In the genomic region with DNA sequence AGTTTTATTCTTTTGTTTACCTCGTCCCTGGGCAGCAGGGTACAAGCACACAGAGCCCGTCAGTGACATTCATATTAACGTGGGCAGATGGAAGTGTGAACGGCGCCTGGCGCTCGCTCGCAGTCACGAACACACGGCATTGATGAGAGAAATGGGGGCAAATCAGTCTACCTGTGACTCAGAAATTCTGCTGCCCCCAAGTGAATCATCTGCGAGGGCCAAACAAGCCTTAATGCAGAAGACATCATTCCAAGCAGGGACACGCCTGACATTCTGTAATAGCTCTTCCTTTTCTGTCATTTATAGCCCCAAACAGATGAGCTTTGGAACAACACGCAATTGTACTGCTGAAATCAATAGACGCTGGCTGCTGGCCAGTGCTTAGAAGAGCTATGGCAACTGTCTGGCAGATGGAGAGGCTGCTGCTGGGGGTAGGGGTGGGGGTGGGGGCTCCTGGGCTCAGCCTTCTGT, we compare ENCODE assay signal across 10 mouse cellular contexts. TPM values are rescaled to one million over a fixed set of nuclear protein-coding genes. Genes with fewer than 3 reads are reported as not detected.
DNase-seq lines count a peak whose midpoint lies in the region; ATAC-seq and TF ChIP-seq lines count a peak whose summit lies in the region.
"Had no signal": no experiment of that assay in that cellular context is flagged by ENCODE, and none has a peak within 500 bp of the region (broad histone marks: within the 10 kb centered on the region; RNA-seq: fewer than 3 reads in every experiment).

No protein-coding gene starts in this region.

- H3K36me3 ChIP-seq in forebrain, postnatal 0 days (ENCODE audit: insufficient read depth), result no peaks in the 10 kb centered on the region
- H3K36me3 ChIP-seq in neural tube, embryonic 15.5 days, result no peaks in the 10 kb centered on the region
- H3K36me3 ChIP-seq: limb, embryonic 13.5 days had no signal

- H3K4me1 ChIP-seq in cerebellum, adult 2 months (ENCODE audit: control insufficient read depth, insufficient read depth, low read length), result no peaks in the 10 kb centered on the region
- H3K4me1 ChIP-seq in forebrain, postnatal 0 days (ENCODE audit: insufficient read depth), result peaks cover 14% of the 10 kb centered on the region
- peaks cover 22% of the 10 kb centered on the region for H3K4me1 ChIP-seq in neural tube, embryonic 15.5 days

- H3K27me3 ChIP-seq in cerebellum, adult 2 months (ENCODE audit: control insufficient read depth, insufficient read depth, low read length), result no peaks in the 10 kb centered on the region
- H3K27me3 ChIP-seq in forebrain, postnatal 0 days (ENCODE audit: insufficient read depth, low read length), result no peaks in the 10 kb centered on the region
- no peaks in the 10 kb centered on the region for H3K27me3 ChIP-seq in neural tube, embryonic 15.5 days (replicated peaks)

- H3K4me3 ChIP-seq in cerebellum, adult 2 months (replicated peaks; ENCODE audit: insufficient read depth, low read depth, low read length), result no peak overlapping the region
- no peak overlapping the region for H3K4me3 ChIP-seq in forebrain, postnatal 0 days (ENCODE audit: low read depth, low read length)
- no peak overlapping the region for H3K4me3 ChIP-seq in neural tube, embryonic 15.5 days (replicated peaks)
- H3K4me3 ChIP-seq: limb, embryonic 13.5 days had no signal

- no peak for TF ChIP-seq POLR2A in cerebellum, adult 2 months (IDR thresholded peaks at IDR 0.05; ENCODE audit: borderline replicate concordance, insufficient read depth, low read length)

- no peaks in the 10 kb centered on the region for H3K9me3 ChIP-seq in forebrain, postnatal 0 days (ENCODE audit: low read length)
- H3K9me3 ChIP-seq in neural tube, embryonic 15.5 days (replicated peaks), result no peaks in the 10 kb centered on the region
- H3K9me3 ChIP-seq: limb, embryonic 13.5 days had no signal

- no peak overlapping the region for H3K27ac ChIP-seq in cerebellum, adult 2 months (ENCODE audit: insufficient read depth, low read length)
- peak overlapping the region; percentile 67 for H3K27ac ChIP-seq in forebrain, postnatal 0 days (ENCODE audit: low read depth, low read length)
- H3K27ac ChIP-seq in neural tube, embryonic 15.5 days (replicated peaks), result peak overlapping the region; percentile 63
- H3K27ac ChIP-seq: limb, embryonic 13.5 days had no signal

- H3K9ac ChIP-seq in forebrain, postnatal 0 days, result peak overlapping the region; percentile 22; the same call in 1 of the 2 replicates
- H3K9ac ChIP-seq in neural tube, embryonic 15.5 days (replicated peaks), result 0 out of 2 replicates have a peak overlapping the region, but pooled peaks have one; percentile 3
- H3K9ac ChIP-seq: limb, embryonic 13.5 days had no signal

- peak; percentile 81 for ATAC-seq in forebrain, postnatal 0 days
- ATAC-seq in neural tube, embryonic 15.5 days (ENCODE audit: low FRiP score), result peak; percentile 53; the same call in 1 of the 2 replicates

- DNase-seq in cerebellum, adult 2 months, result peak; percentile 11 to 14
- DNase-seq in cerebellum, adult 8-10 months, result no peak
- peak; percentile 82 for DNase-seq in forebrain, postnatal 0 days
- peak; percentile 76 to 81 for DNase-seq in layer of hippocampus, postnatal 36 days
- no peak for DNase-seq in gastrocnemius, postnatal 4 days (ENCODE audit: low spot score in 2 of 2)
- no peak for DNase-seq in thymus, adult 18-20 months
- no peak for DNase-seq in B cell, adult 2 months

- peak overlapping the region; percentile 35 for H3K4me2 ChIP-seq in forebrain, postnatal 0 days (ENCODE audit: low read depth)
- peak overlapping the region; percentile 41 for H3K4me2 ChIP-seq in neural tube, embryonic 15.5 days
- H3K4me2 ChIP-seq: limb, embryonic 13.5 days had no signal

- no peak for TF ChIP-seq CTCF in cerebellum, adult 2 months (IDR thresholded peaks at IDR 0.05; ENCODE audit: borderline replicate concordance, insufficient read depth, low read depth, low read length)
- TF ChIP-seq CTCF in forebrain, postnatal 0 days (IDR thresholded peaks at IDR 0.05; ENCODE audit: low read depth), result no peak

- WGBS in cerebellum, adult 2 months, result 9% methylated on average over 14 of the region's 14 CpGs
- WGBS in forebrain, postnatal 0 days, result 12% methylated on average over 14 of the region's 14 CpGs
- WGBS in neural tube, embryonic 15.5 days, result 12% methylated on average over 14 of the region's 14 CpGs

RNA-seq across cellular contexts. Expression of a gene that starts 36.0 kb away (rescaled TPM):
- 0.33 and 0.54 TPM in 2 replicates for polyA plus RNA-seq in cerebellum, adult 2 months (2012; rRNA removed)
- total RNA-seq in forebrain, postnatal 0 days (2014; rRNA removed), result 0.92 and 1.00 TPM in 2 replicates
- polyA plus RNA-seq in forebrain, postnatal 0 days (2015; fragmentation: Nextera tagmentation; extraction: Ambion mirVana), result 2.4 and 3.0 TPM in 2 replicates
- 1 to 10 TPM; 5.5 to 8.1 TPM for total RNA-seq in layer of hippocampus, postnatal 36 days (2021)
- polyA plus RNA-seq in neural tube, embryonic 15.5 days (2015; fragmentation: Nextera tagmentation; extraction: Ambion mirVana), result 0.83 and 1.4 TPM in 2 replicates
- under 1 TPM; 0.86 to 0.88 TPM for total RNA-seq in gastrocnemius, postnatal 4 days (2021)
- total RNA-seq: gastrocnemius, adult 8-10 months had no signal

RNA-seq across cellular contexts. Expression of a gene that starts 36.9 kb away (rescaled TPM):
- polyA plus RNA-seq in cerebellum, adult 2 months (2012; rRNA removed), result 0.07 and 0.10 TPM in 2 replicates
- total RNA-seq in forebrain, postnatal 0 days (2014; rRNA removed), result 0.14 and 0.15 TPM in 2 replicates
- 0.33 and 0.46 TPM in 2 replicates for polyA plus RNA-seq in forebrain, postnatal 0 days (2015; fragmentation: Nextera tagmentation; extraction: Ambion mirVana)
- total RNA-seq in layer of hippocampus, postnatal 36 days (2021), result 1 to 10 TPM; 2.3 to 3.3 TPM
- 0.68 and 0.78 TPM in 2 replicates for polyA plus RNA-seq in neural tube, embryonic 15.5 days (2015; fragmentation: Nextera tagmentation; extraction: Ambion mirVana)
- total RNA-seq in gastrocnemius, postnatal 4 days (2021), result under 1 TPM; 0.26 to 0.71 TPM
- total RNA-seq: gastrocnemius, adult 8-10 months had no signal

RNA-seq across cellular contexts. Expression of a gene that starts 45.0 kb away (rescaled TPM):
- polyA plus RNA-seq in cerebellum, adult 2 months (2012; rRNA removed), result 45.6 and 46.5 TPM in 2 replicates
- total RNA-seq in forebrain, postnatal 0 days (2014; rRNA removed), result 20.9 and 22.9 TPM in 2 replicates
- polyA plus RNA-seq in forebrain, postnatal 0 days (2015; fragmentation: Nextera tagmentation; extraction: Ambion mirVana), result 2.8 and 4.6 TPM in 2 replicates
- total RNA-seq in layer of hippocampus, postnatal 36 days (2021), result 100 to 1,000 TPM; 107 to 123 TPM
- polyA plus RNA-seq in neural tube, embryonic 15.5 days (2015; fragmentation: Nextera tagmentation; extraction: Ambion mirVana), result 8.0 and 8.4 TPM in 2 replicates
- total RNA-seq in gastrocnemius, postnatal 4 days (2021), result 10 to 100 TPM; 25.6 to 27.3 TPM

Comparison
In these comparisons a context has a peak if more than half of its experiments do, and no peak if none do; other contexts are left out.
1. DNase-seq: peak in cerebellum, adult 2 months (2 of 2), forebrain, postnatal 0 days (single experiment) and layer of hippocampus, postnatal 36 days (2 of 2); none in cerebellum, adult 8-10 months (single experiment), gastrocnemius, postnatal 4 days (0 of 2), thymus, adult 18-20 months (0 of 2) and B cell, adult 2 months (0 of 2).